Mouse (Mus musculus): ENCODE measurements around the gene P4hb.
"Not testable (repeated sequence)": the region's sequence is repeated elsewhere in the genome, so short reads cannot be mapped to it uniquely, and the experiment has no call there.

GRCm38 (mm10) chr11:120582982-120583293 is 9.9 kb upstream of the P4hb start:
- not testable (repeated sequence) for TF ChIP-seq CTCF (conservative IDR thresholded peaks at IDR 0.05; ENCODE audit: insufficient read depth, insufficient read length, low read depth, low read length); POLR2A (IDR thresholded peaks at IDR 0.05; ENCODE audit: low read depth, low read length)

Data from kidney, adult 2 months (tissue).